Mouse (Mus musculus) midbrain, postnatal 0 days (tissue): ENCODE measurements at regions not wholly inside any gene's neighbourhood (a gene's known extent, or its start where the extent isn't known, plus 50 kb on each side); places are given as distances from the start of the nearest gene placed in this dataset.

Experiments used
- ATAC-seq: fragments of 200-750 bp; cut with Nextera tagmentation; 2 replicates; pipeline ENCODE4 v1.8.0; 2017; ENCODE audit warnings: moderate number of reproducible peaks, mild to moderate bottlenecking, moderate TSS enrichment, moderate library complexity; ENCODE audit not compliant: low FRiP score
- DNase-seq: peaks from one replicate; pipeline ENCODE4 v3.0.0-alpha.2; 2015; ENCODE audit warnings: low spot score
- H3K27ac ChIP-seq: fragments of 300-500 bp; sonication (generic); 2 replicates; pipeline ENCODE4 v1.5.1; 2014; ENCODE audit warnings: low read depth, mild to moderate bottlenecking, low read length, mixed read lengths
- H3K27me3 ChIP-seq: fragments of 300-500 bp; sonication (generic); 2 replicates; pipeline ENCODE4 v1.6.1; 2014; ENCODE audit warnings: low read length, control low read depth, mixed read lengths; ENCODE audit not compliant: insufficient read depth
- H3K36me3 ChIP-seq: fragments of 300-500 bp; sonication (generic); 2 replicates; pipeline ENCODE4 v1.6.1; 2014; ENCODE audit warnings: low read length, control low read depth, mixed read lengths; ENCODE audit not compliant: insufficient read depth
- H3K4me1 ChIP-seq: fragments of 300-500 bp; sonication (generic); 2 replicates; pipeline ENCODE4 v1.6.1; 2014; ENCODE audit warnings: mild to moderate bottlenecking, control low read depth, antibody characterized with exemption, low read length, mixed read lengths; ENCODE audit not compliant: insufficient read depth
- H3K4me2 ChIP-seq: fragments of 300-500 bp; sonication (generic); 2 replicates; pipeline ENCODE4 v1.6.1; 2014; ENCODE audit warnings: low read depth, mild to moderate bottlenecking, low read length, mixed read lengths; ENCODE audit not compliant: poor library complexity, severe bottlenecking
- H3K4me3 ChIP-seq: fragments of 300-500 bp; sonication (generic); 2 replicates; pipeline ENCODE4 v1.5.1; 2014; ENCODE audit warnings: low read depth, mild to moderate bottlenecking, low read length, moderate library complexity
- H3K9ac ChIP-seq: fragments of 300-500 bp; sonication (generic); replicated peaks from 2 replicates; pipeline ENCODE4 v1.6.1; 2014; ENCODE audit warnings: mild to moderate bottlenecking, low read length, moderate library complexity, mixed read lengths; ENCODE audit not compliant: poor library complexity, severe bottlenecking
- H3K9me3 ChIP-seq: fragments of 300-500 bp; sonication (generic); 2 replicates; pipeline ENCODE4 v1.6.1; 2016; ENCODE audit warnings: low read length, control low read depth
- CTCF ChIP-seq: IDR thresholded peaks from 2 replicates; pipeline ENCODE4 v1.5.1; 2016; ENCODE audit warnings: antibody characterized with exemption, mild to moderate bottlenecking
- WGBS: fragments of 180-500 bp; shearing (Covaris S2); extraction: QIAGEN DNeasy Blood & Tissue Kit; methylation state at CpG from one replicate; pipeline ENCODE4 v1.1.7; 2014; 5-methylcytosine and 5-hydroxymethylcytosine counted together

DNA sequence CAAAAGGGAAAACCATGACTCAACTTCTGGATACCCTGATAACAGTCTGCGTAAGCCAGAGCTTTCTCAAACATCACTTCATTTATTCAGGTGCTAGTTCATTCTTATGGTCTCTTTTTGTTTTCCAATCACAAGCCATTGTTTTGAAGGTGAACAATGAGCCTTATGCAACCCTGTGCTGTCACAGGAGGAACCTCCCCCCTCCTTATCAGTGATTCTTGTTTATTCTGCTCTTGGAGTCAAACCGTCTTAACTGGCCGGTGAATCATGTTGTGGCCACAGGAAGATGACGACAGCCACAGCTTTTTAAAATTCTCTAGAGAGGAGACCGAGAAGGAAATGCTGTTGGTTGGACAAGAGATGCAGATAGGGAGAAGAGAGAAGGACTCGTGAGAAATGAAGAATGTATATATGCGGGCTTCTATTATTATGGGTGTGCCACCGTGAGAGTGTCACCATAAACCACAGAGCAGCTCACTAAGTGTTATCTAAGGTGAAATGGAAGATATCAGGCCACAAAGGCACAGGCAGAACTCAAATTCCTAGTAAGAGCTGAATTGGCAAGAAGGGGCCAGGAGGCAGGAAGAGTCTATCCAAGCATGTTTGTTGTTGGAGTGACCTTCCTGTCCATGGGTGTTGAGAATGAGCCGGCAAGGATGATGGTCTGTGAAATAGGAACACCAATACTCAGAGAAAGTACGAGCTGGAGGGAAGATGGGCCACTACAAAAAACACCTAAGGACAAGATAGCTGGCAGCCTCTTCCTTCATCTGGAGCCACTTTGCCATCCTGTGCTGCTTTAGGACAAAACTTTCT is 151.8 kb downstream of the Kdr start:
- H3K27me3 ChIP-seq, result no peaks in the 10 kb centered on the region
- no peak for TF ChIP-seq CTCF
- DNase-seq, result no peak
- no peak overlapping the region for H3K4me3 ChIP-seq
- no peak for ATAC-seq
- H3K9ac ChIP-seq, result no peak overlapping the region
- WGBS, result 81% methylated on average over 10 of the region's 10 CpGs
- no peak overlapping the region for H3K4me2 ChIP-seq
- H3K27ac ChIP-seq, result no peak overlapping the region
- H3K36me3 ChIP-seq, result no peaks in the 10 kb centered on the region
- no peaks in the 10 kb centered on the region for H3K4me1 ChIP-seq
- H3K9me3 ChIP-seq, result no peaks in the 10 kb centered on the region

DNA sequence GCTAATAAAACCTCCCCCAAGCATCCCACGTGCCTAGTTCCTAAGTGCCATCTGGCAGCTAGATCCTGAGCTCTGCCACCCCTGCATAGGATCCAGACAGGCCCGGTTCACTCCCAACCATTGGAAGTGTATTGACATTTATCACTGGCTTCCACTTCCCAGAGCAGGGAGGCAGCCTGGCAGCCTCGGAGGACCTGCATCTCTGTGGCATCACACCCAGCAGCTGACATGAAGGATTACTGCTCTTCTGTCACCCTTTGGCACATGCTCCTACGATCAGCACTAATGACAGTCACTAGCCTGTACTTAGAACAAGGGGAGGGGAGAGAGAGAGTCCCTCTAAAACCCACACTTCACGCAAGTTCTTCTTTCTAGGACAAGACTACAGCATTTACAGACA is 152.7 kb downstream of the Kdr start:
- H3K9me3 ChIP-seq, result no peaks in the 10 kb centered on the region
- DNase-seq (peak; percentile 40), ATAC-seq (no peak)
- H3K36me3 ChIP-seq, result no peaks in the 10 kb centered on the region
- H3K4me2 ChIP-seq, result no peak overlapping the region
- H3K4me1 ChIP-seq, result no peaks in the 10 kb centered on the region
- no peak overlapping the region for H3K27ac ChIP-seq
- no peak for TF ChIP-seq CTCF
- 67% methylated on average over 5 of the region's 5 CpGs for WGBS
- H3K27me3 ChIP-seq, result no peaks in the 10 kb centered on the region
- H3K4me3 ChIP-seq, result no peak overlapping the region
- H3K9ac ChIP-seq, result no peak overlapping the region

DNA sequence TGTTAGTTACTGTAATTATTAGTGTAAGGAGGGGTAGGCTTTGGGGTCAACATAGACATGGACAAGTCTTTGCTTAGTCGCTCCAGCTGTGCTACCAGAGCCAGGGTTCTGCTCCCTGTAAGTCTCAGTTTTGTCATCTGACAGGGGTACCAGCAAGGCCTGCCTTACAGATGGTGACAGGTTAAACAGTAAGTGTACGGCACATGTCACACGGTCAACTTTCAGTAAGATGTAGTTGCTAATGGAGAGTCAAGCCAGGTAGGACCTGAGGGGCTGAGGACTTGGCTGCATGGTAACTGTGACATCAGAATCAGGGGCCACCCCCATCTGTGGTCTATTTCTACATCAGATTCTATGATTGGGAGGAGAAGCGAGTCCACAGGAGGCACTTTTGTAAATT is 153.6 kb downstream of the Kdr start:
- Histone ChIP-seq H3K4me3 (no peak overlapping the region), H3K9ac (no peak overlapping the region), H3K27ac (no peak overlapping the region), H3K4me1 (no peaks in the 10 kb centered on the region), H3K9me3 (no peaks in the 10 kb centered on the region), H3K36me3 (no peaks in the 10 kb centered on the region), H3K27me3 (no peaks in the 10 kb centered on the region), H3K4me2 (no peak overlapping the region)
- ATAC-seq (no peak), DNase-seq (no peak)
- 96% methylated on average over 4 of the region's 4 CpGs for WGBS
- TF ChIP-seq CTCF, result no peak

DNA sequence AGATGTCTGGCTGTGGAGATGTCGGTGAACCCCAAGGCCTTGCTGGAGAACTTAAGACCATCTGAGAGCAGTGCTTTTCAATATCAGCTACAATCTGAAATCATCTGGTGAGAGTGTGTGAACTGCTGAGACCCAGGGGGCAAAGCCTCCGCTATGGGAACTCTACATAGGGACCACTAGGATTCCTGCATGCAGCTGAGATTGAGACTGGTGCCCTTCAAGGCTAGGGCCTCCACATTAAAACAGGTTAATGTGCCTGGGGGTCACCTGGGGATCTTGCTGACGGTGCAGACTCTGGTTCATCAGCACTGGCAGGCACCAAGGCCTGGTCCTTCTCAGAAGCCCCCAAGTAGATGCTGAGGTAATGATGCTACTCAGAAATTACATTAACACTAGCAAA is 154.6 kb downstream of the Kdr start:
- H3K4me1 ChIP-seq, result no peaks in the 10 kb centered on the region
- no peak overlapping the region for H3K27ac ChIP-seq
- H3K4me2 ChIP-seq, result no peak overlapping the region
- no peaks in the 10 kb centered on the region for H3K9me3 ChIP-seq
- H3K27me3 ChIP-seq, result no peaks in the 10 kb centered on the region
- ATAC-seq, result no peak
- no peak overlapping the region for H3K9ac ChIP-seq
- 94% methylated on average over 3 of the region's 3 CpGs for WGBS
- TF ChIP-seq CTCF, result no peak
- no peaks in the 10 kb centered on the region for H3K36me3 ChIP-seq
- no peak overlapping the region for H3K4me3 ChIP-seq
- no peak for DNase-seq

DNA sequence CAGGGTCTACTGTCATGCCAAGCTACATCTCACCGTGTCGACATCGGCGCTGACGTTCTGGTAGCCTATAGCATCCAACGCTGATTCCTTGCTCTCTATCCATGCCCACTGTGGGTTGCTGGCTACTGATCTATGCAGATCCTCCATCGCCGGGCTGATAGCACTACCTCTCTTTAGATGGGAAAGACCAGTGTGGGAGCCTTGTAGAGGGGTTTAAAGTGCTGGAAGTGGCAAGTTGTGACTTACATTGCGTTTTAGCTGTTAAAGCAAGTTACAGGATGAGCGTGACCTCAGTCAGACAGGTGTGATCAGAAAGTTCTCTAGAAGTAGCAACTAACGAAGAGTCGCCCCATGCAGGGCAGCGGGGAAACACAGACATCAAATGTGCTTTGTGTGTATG is 160.9 kb downstream of the Kdr start:
- 96% methylated on average over 13 of the region's 13 CpGs for WGBS
- DNase-seq, result no peak
- no peaks in the 10 kb centered on the region for H3K4me1 ChIP-seq
- H3K27ac ChIP-seq, result no peak overlapping the region
- H3K36me3 ChIP-seq, result no peaks in the 10 kb centered on the region
- no peak overlapping the region for H3K4me2 ChIP-seq
- no peak for ATAC-seq
- no peak for TF ChIP-seq CTCF
- no peak overlapping the region for H3K9ac ChIP-seq
- no peaks in the 10 kb centered on the region for H3K9me3 ChIP-seq
- H3K4me3 ChIP-seq, result no peak overlapping the region
- H3K27me3 ChIP-seq, result no peaks in the 10 kb centered on the region

DNA sequence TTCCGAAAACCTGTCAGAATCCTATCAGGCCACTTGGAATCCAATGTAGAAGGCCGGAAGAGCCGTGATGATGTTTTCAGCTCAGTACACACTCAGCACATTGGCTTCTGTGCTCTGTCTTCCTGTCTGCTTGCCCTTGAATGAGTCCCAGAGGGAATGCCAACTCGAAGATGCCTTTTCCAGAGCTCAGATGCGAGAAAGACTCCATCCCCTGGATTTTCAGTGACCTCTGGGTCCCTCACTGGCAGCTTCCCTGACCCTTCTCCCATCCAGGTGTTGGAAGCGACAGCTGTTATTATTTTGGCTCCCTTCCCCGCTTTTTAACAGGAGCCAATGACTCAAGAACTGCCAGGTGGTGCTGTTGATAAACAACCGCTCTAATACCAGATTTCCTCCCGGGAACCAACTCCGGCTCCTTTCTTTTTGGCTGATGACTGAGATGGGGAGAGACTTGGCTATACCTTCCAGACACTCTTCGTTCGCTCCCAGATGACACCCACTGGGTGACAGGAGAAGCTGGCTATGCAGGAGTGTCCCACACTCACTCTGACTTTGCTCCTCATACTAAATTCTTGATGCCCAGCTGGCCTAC is 163.8 kb downstream of the Kdr start:
- ATAC-seq, result no peak

More for the DNA sequence above, 163.8 kb downstream of the Kdr start:
- H3K4me3 ChIP-seq, result no peak overlapping the region
- H3K27me3 ChIP-seq, result no peaks in the 10 kb centered on the region
- DNase-seq, result no peak
- no peaks in the 10 kb centered on the region for H3K36me3 ChIP-seq
- no peak overlapping the region for H3K27ac ChIP-seq
- H3K4me2 ChIP-seq, result no peak overlapping the region
- H3K4me1 ChIP-seq, result no peaks in the 10 kb centered on the region
- H3K9ac ChIP-seq, result no peak overlapping the region
- no peak for TF ChIP-seq CTCF
- WGBS, result 81% methylated on average over 12 of the region's 12 CpGs
- H3K9me3 ChIP-seq, result no peaks in the 10 kb centered on the region
